Mouse (Mus musculus) intestine, embryonic 15.5 days (tissue): Measurements from ENCODE around the gene Polr3b. TPM values are rescaled to one million over a fixed set of nuclear protein-coding genes. Genes with fewer than 3 reads are reported as not detected.
A peak's percentile ranks its signal among the peaks of the same experiment; 100 is the strongest.

Experiments used
- ATAC-seq: fragments of 200-750 bp; cut with Nextera tagmentation; 2 replicates; pipeline ENCODE4 v1.8.0; 2017; ENCODE audit warnings: moderate TSS enrichment, moderate library complexity
- H3K27ac ChIP-seq: fragments of 300-500 bp; sonication (generic); 2 replicates; pipeline ENCODE4 v1.5.1; 2015; ENCODE audit warnings: mild to moderate bottlenecking, inconsistent platforms
- H3K27me3 ChIP-seq: fragments of 300-500 bp; sonication (generic); replicated peaks from 2 replicates; pipeline ENCODE4 v1.6.1; 2015; ENCODE audit warnings: inconsistent platforms
- H3K36me3 ChIP-seq: fragments of 300-500 bp; sonication (generic); 2 replicates; pipeline ENCODE4 v1.6.1; 2015; ENCODE audit warnings: inconsistent platforms
- H3K4me1 ChIP-seq: fragments of 300-500 bp; sonication (generic); replicated peaks from 2 replicates; pipeline ENCODE4 v1.6.1; 2015; ENCODE audit warnings: inconsistent platforms
- H3K4me2 ChIP-seq: fragments of 300-500 bp; sonication (generic); replicated peaks from 2 replicates; pipeline ENCODE4 v1.6.1; 2015; ENCODE audit warnings: mild to moderate bottlenecking, inconsistent platforms
- H3K4me3 ChIP-seq: fragments of 300-500 bp; sonication (generic); replicated peaks from 2 replicates; pipeline ENCODE4 v1.5.1; 2015; ENCODE audit warnings: inconsistent platforms
- H3K9ac ChIP-seq: fragments of 300-500 bp; sonication (generic); 2 replicates; pipeline ENCODE4 v1.6.1; 2015; ENCODE audit warnings: inconsistent platforms
- H3K9me3 ChIP-seq: fragments of 300-500 bp; sonication (generic); 2 replicates; pipeline ENCODE4 v1.6.1; 2016; ENCODE audit warnings: inconsistent platforms
- WGBS: fragments of 180-500 bp; shearing (Covaris S2); methylation state at CpG from one replicate; pipeline ENCODE4 v1.1.7; 2015; 5-methylcytosine and 5-hydroxymethylcytosine counted together
- polyA plus RNA-seq: library from polyadenylated mRNA; unstranded; fragments of >200 nt; fragmentation: Nextera tagmentation; extraction: Ambion mirVana; gene quantifications from 2 replicates; pipeline ENCODE4 v1.2.1, GENCODE M21; 2015

Gene Polr3b
- polyA plus RNA-seq, 1 experiment from 2014 or later = 11.6 TPM

- 0 out of 2 replicates have a peak, but pooled peaks have one; percentile 17 for ATAC-seq
- 73% methylated on average over 7 of the region's 7 CpGs for WGBS
Observed at GRCm38 (mm10) chr10:84705234-84705633, 83.1 kb downstream of the Polr3b start.

GRCm38 (mm10) chr10:84706543-84706942 lies 84.5 kb downstream of the Polr3b start:
- ATAC-seq = no peak
- 39% methylated on average over 8 of the region's 8 CpGs for WGBS
- no peak overlapping the region for H3K4me3 ChIP-seq
- H3K4me2 ChIP-seq = no peak overlapping the region
- no peak overlapping the region for H3K27ac ChIP-seq
- H3K9me3 ChIP-seq = no peaks in the 10 kb centered on the region
- H3K36me3 ChIP-seq = no peaks in the 10 kb centered on the region
- H3K27me3 ChIP-seq = no peaks in the 10 kb centered on the region
- H3K9ac ChIP-seq = no peak overlapping the region
- H3K4me1 ChIP-seq = 0 out of 2 replicates have a peak, but pooled peaks cover 2% of the 10 kb centered on the region

More at GRCm38 (mm10) chr10:84705234-84705633, 83.1 kb downstream of the Polr3b start:
- Histone ChIP-seq H3K36me3 (no peaks in the 10 kb centered on the region), H3K9me3 (no peaks in the 10 kb centered on the region), H3K4me3 (no peak overlapping the region), H3K4me1 (0 out of 2 replicates have a peak, but pooled peaks cover 2% of the 10 kb centered on the region), H3K27ac (no peak overlapping the region), H3K9ac (no peak overlapping the region), H3K4me2 (no peak overlapping the region), H3K27me3 (no peaks in the 10 kb centered on the region)

- H3K36me3 ChIP-seq = no peaks in the 10 kb centered on the region
- no peaks in the 10 kb centered on the region for H3K9me3 ChIP-seq
- WGBS = 41% methylated on average over 6 of the region's 6 CpGs
- 0 out of 2 replicates have a peak, but pooled peaks cover 2% of the 10 kb centered on the region for H3K4me1 ChIP-seq
- no peak overlapping the region for H3K9ac ChIP-seq
- no peak overlapping the region for H3K4me2 ChIP-seq
- no peak overlapping the region for H3K4me3 ChIP-seq
- ATAC-seq = peak; percentile 65
- H3K27ac ChIP-seq = no peak overlapping the region
- H3K27me3 ChIP-seq = no peaks in the 10 kb centered on the region
Observed at GRCm38 (mm10) chr10:84707226-84707625, 85.1 kb downstream of the Polr3b start.

GRCm38 (mm10) chr10:84707752-84708530 lies 85.8 kb downstream of the Polr3b start:
- 58% methylated on average over 14 of the region's 14 CpGs for WGBS
- no peaks in the 10 kb centered on the region for H3K36me3 ChIP-seq
- ATAC-seq = no peak

GRCm38 (mm10) chr10:84710192-84710591 lies 88.1 kb downstream of the Polr3b start:
- H3K36me3 ChIP-seq = no peaks in the 10 kb centered on the region
- 0 out of 2 replicates have a peak, but pooled peaks cover 2% of the 10 kb centered on the region for H3K4me1 ChIP-seq
- WGBS = 49% methylated on average over 4 of the region's 4 CpGs
- no peaks in the 10 kb centered on the region for H3K9me3 ChIP-seq
- ATAC-seq = no peak
- H3K4me2 ChIP-seq = no peak overlapping the region
- no peak overlapping the region for H3K4me3 ChIP-seq
- no peak overlapping the region for H3K9ac ChIP-seq
- H3K27me3 ChIP-seq = no peaks in the 10 kb centered on the region
- H3K27ac ChIP-seq = no peak overlapping the region

More at GRCm38 (mm10) chr10:84707752-84708530, 85.8 kb downstream of the Polr3b start:
- Histone ChIP-seq H3K9ac (no peak overlapping the region), H3K27ac (no peak overlapping the region), H3K4me3 (no peak overlapping the region), H3K4me2 (no peak overlapping the region), H3K4me1 (0 out of 2 replicates have a peak, but pooled peaks cover 2% of the 10 kb centered on the region), H3K9me3 (no peaks in the 10 kb centered on the region), H3K27me3 (no peaks in the 10 kb centered on the region)

- Histone ChIP-seq H3K36me3 (no peaks in the 10 kb centered on the region), H3K9me3 (no peaks in the 10 kb centered on the region), H3K4me2 (no peak overlapping the region), H3K4me3 (no peak overlapping the region), H3K4me1 (0 out of 2 replicates have a peak, but pooled peaks cover 2% of the 10 kb centered on the region), H3K27me3 (no peaks in the 10 kb centered on the region), H3K9ac (no peak overlapping the region), H3K27ac (no peak overlapping the region)
- peak; percentile 68 for ATAC-seq
- 20% methylated on average over 4 of the region's 4 CpGs for WGBS
Observed at GRCm38 (mm10) chr10:84710827-84711226, 88.7 kb downstream of the Polr3b start.

GRCm38 (mm10) chr10:84711479-84711878 lies 89.4 kb downstream of the Polr3b start:
- ATAC-seq = no peak
- WGBS = 81% methylated on average over 8 of the region's 8 CpGs
- Histone ChIP-seq H3K4me2 (no peak overlapping the region), H3K27me3 (no peaks in the 10 kb centered on the region), H3K4me3 (no peak overlapping the region), H3K9me3 (no peaks in the 10 kb centered on the region), H3K27ac (no peak overlapping the region), H3K9ac (no peak overlapping the region), H3K36me3 (no peaks in the 10 kb centered on the region), H3K4me1 (0 out of 2 replicates have a peak, but pooled peaks cover 2% of the 10 kb centered on the region)

- ATAC-seq = no peak
- no peaks in the 10 kb centered on the region for H3K36me3 ChIP-seq
- no peak overlapping the region for H3K27ac ChIP-seq
- no peak overlapping the region for H3K4me3 ChIP-seq
- no peaks in the 10 kb centered on the region for H3K27me3 ChIP-seq
- 0 out of 2 replicates have a peak, but pooled peaks cover 2% of the 10 kb centered on the region for H3K4me1 ChIP-seq
- WGBS = 76% methylated on average over 5 of the region's 5 CpGs
- no peak overlapping the region for H3K4me2 ChIP-seq
- H3K9ac ChIP-seq = no peak overlapping the region
- no peaks in the 10 kb centered on the region for H3K9me3 ChIP-seq
Observed at GRCm38 (mm10) chr10:84711940-84712339, 89.8 kb downstream of the Polr3b start.

- no peak overlapping the region for H3K4me2 ChIP-seq
- no peak overlapping the region for H3K4me3 ChIP-seq
- H3K9ac ChIP-seq = no peak overlapping the region
- H3K9me3 ChIP-seq = no peaks in the 10 kb centered on the region
- no peak for ATAC-seq
- no peaks in the 10 kb centered on the region for H3K27me3 ChIP-seq
- no peak overlapping the region for H3K27ac ChIP-seq
- no peaks in the 10 kb centered on the region for H3K4me1 ChIP-seq
- no peaks in the 10 kb centered on the region for H3K36me3 ChIP-seq
- WGBS = 75% methylated on average over 6 of the region's 6 CpGs
Observed at GRCm38 (mm10) chr10:84712532-84712931, 90.4 kb downstream of the Polr3b start.

- Histone ChIP-seq H3K9ac (no peak overlapping the region), H3K4me3 (no peak overlapping the region), H3K4me1 (no peaks in the 10 kb centered on the region), H3K4me2 (no peak overlapping the region), H3K36me3 (no peaks in the 10 kb centered on the region; the same call in 1 of the 2 replicates), H3K27ac (no peak overlapping the region), H3K9me3 (no peaks in the 10 kb centered on the region), H3K27me3 (no peaks in the 10 kb centered on the region)
- WGBS = 92% methylated on average over 10 of the region's 10 CpGs
- ATAC-seq = no peak
Observed at GRCm38 (mm10) chr10:84713043-84713442, 91.0 kb downstream of the Polr3b start.

- Histone ChIP-seq H3K36me3 (no peaks in the 10 kb centered on the region; the same call in 1 of the 2 replicates), H3K4me2 (no peak overlapping the region), H3K27me3 (no peaks in the 10 kb centered on the region), H3K9ac (no peak overlapping the region), H3K9me3 (no peaks in the 10 kb centered on the region), H3K27ac (no peak overlapping the region), H3K4me3 (no peak overlapping the region), H3K4me1 (no peaks in the 10 kb centered on the region)
- ATAC-seq = no peak
- WGBS = 89% methylated on average over 7 of the region's 7 CpGs
Observed at GRCm38 (mm10) chr10:84715639-84716038, 93.5 kb downstream of the Polr3b start.

- Histone ChIP-seq H3K27me3 (no peaks in the 10 kb centered on the region), H3K9ac (no peak overlapping the region), H3K36me3 (peaks cover 4% of the 10 kb centered on the region), H3K9me3 (no peaks in the 10 kb centered on the region), H3K4me3 (no peak overlapping the region), H3K4me2 (no peak overlapping the region), H3K27ac (no peak overlapping the region), H3K4me1 (no peaks in the 10 kb centered on the region)
- no peak for ATAC-seq
- 93% methylated on average over 7 of the region's 7 CpGs for WGBS
Observed at GRCm38 (mm10) chr10:84716581-84716980, 94.5 kb downstream of the Polr3b start.

GRCm38 (mm10) chr10:84722711-84723110 lies 100.6 kb downstream of the Polr3b start:
- H3K9me3 ChIP-seq = no peaks in the 10 kb centered on the region
- H3K27me3 ChIP-seq = no peaks in the 10 kb centered on the region
- H3K4me1 ChIP-seq = no peaks in the 10 kb centered on the region
- no peak for ATAC-seq
- H3K4me3 ChIP-seq = no peak overlapping the region
- WGBS = 84% methylated on average over 12 of the region's 12 CpGs
- no peak overlapping the region for H3K9ac ChIP-seq
- H3K4me2 ChIP-seq = no peak overlapping the region
- peaks cover 4% of the 10 kb centered on the region for H3K36me3 ChIP-seq
- H3K27ac ChIP-seq = no peak overlapping the region
